ENCODE assay signal across 27 mouse cellular contexts in the genomic region with DNA sequence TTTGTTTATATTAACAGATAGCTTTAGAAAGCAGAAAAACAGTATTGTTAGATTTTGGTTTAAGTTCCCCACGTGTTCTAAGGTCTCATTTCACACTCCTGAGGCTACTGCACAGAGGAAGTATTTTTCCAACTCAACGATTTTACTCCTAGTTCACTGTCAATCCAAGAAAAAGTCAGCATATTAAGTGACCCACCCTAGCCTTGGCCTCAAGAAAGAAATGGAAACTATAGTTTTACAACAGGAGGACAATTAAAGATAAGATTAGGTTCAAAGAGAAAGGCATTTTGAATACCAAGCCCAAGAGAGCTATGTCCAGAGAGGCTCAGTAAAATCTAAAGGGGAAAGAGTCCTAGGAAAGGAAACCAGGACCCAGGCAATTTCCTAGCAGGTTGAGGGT.
DNase-seq lines count a peak whose midpoint lies in the region; ATAC-seq and TF ChIP-seq lines count a peak whose summit lies in the region.
"Had no signal": no experiment of that assay in that cellular context is flagged by ENCODE, and none has a peak within 500 bp of the region (broad histone marks: within the 10 kb centered on the region; RNA-seq: fewer than 3 reads in every experiment).

No protein-coding gene starts in this region.

- no peaks in the 10 kb centered on the region for H3K9me3 ChIP-seq in intestine, embryonic 14.5 days (ENCODE audit: control insufficient read depth, low read length)
- H3K9me3 ChIP-seq in intestine, embryonic 16.5 days (ENCODE audit: control insufficient read depth, low read length): no peaks in the 10 kb centered on the region
- H3K9me3 ChIP-seq in hindbrain, embryonic 14.5 days (ENCODE audit: control insufficient read depth, low read length): no peaks in the 10 kb centered on the region
- H3K9me3 ChIP-seq: embryonic facial prominence, embryonic 13.5 days; embryonic facial prominence, embryonic 15.5 days; forebrain, embryonic 10.5 days; forebrain, embryonic 12.5 days; G1E had no signal

- no peak overlapping the region for H3K9ac ChIP-seq in intestine, embryonic 14.5 days (ENCODE audit: low read length)
- H3K9ac ChIP-seq in intestine, embryonic 16.5 days (ENCODE audit: low read depth, low read length): no peak overlapping the region
- no peak overlapping the region for H3K9ac ChIP-seq in hindbrain, embryonic 14.5 days
- H3K9ac ChIP-seq: embryonic facial prominence, embryonic 13.5 days; embryonic facial prominence, embryonic 15.5 days; forebrain, embryonic 12.5 days had no signal

- H3K27me3 ChIP-seq in intestine, embryonic 14.5 days (replicated peaks; ENCODE audit: control insufficient read depth, insufficient read depth, low read length): no peaks in the 10 kb centered on the region
- H3K27me3 ChIP-seq in intestine, embryonic 16.5 days (replicated peaks; ENCODE audit: control insufficient read depth, insufficient read depth, low read length): no peaks in the 10 kb centered on the region
- H3K27me3 ChIP-seq in small intestine, adult 2 months (ENCODE audit: control insufficient read depth, insufficient read depth, low read length): no peaks in the 10 kb centered on the region
- no peaks in the 10 kb centered on the region for H3K27me3 ChIP-seq in hindbrain, embryonic 14.5 days (ENCODE audit: control insufficient read depth, insufficient read depth, low read length)
- H3K27me3 ChIP-seq: CH12.LX; embryonic facial prominence, embryonic 13.5 days; embryonic facial prominence, embryonic 15.5 days; forebrain, embryonic 12.5 days; Patski had no signal

- peaks cover under 1% of the 10 kb centered on the region; the same call in 1 of the 2 replicates for H3K4me1 ChIP-seq in intestine, embryonic 14.5 days (replicated peaks; ENCODE audit: control insufficient read depth, insufficient read depth, low read length)
- peaks cover 17% of the 10 kb centered on the region for H3K4me1 ChIP-seq in intestine, embryonic 16.5 days (ENCODE audit: control insufficient read depth, insufficient read depth, low read length)
- H3K4me1 ChIP-seq in small intestine, adult 2 months (ENCODE audit: control insufficient read depth, insufficient read depth, insufficient read length, low read length): peaks cover 7% of the 10 kb centered on the region
- H3K4me1 ChIP-seq in hindbrain, embryonic 14.5 days (replicated peaks; ENCODE audit: control insufficient read depth, insufficient read depth, low read length): no peaks in the 10 kb centered on the region
- H3K4me1 ChIP-seq: embryonic facial prominence, embryonic 15.5 days had no signal

- ATAC-seq in intestine, embryonic 14.5 days (replicated peaks; ENCODE audit: low FRiP score, low TSS enrichment, low read depth): no peak
- peak; percentile 65 for ATAC-seq in intestine, embryonic 16.5 days
- no peak for ATAC-seq in hindbrain, embryonic 14.5 days (ENCODE audit: low FRiP score)
- ATAC-seq: activated CD4-positive, CD25-positive, alpha-beta regulatory T cell, adult 4 months; CD4-positive, CD25-positive, alpha-beta regulatory T cell, adult 4 months; forebrain, embryonic 14.5 days; forebrain, embryonic 16.5 days; Patski had no signal

- 53% methylated on average over 2 of the region's 2 CpGs for WGBS in intestine, embryonic 14.5 days
- WGBS in intestine, embryonic 16.5 days: 50% methylated on average over 2 of the region's 2 CpGs
- 22% methylated on average over 2 of the region's 2 CpGs for WGBS in small intestine, adult 2 months
- 70% methylated on average over 2 of the region's 2 CpGs for WGBS in hindbrain, embryonic 14.5 days

- TF ChIP-seq POLR2A in small intestine, adult 2 months (IDR thresholded peaks at IDR 0.05; ENCODE audit: low read depth, low read length): no peak

- no peak for TF ChIP-seq CTCF in small intestine, adult 2 months (IDR thresholded peaks at IDR 0.05; ENCODE audit: extremely low read depth, insufficient read length, insufficient replicate concordance, low read depth, low read length)

- 0 out of 2 replicates have a peak overlapping the region, but pooled peaks have one; percentile 11 for H3K4me2 ChIP-seq in intestine, embryonic 14.5 days (ENCODE audit: low read length)
- H3K4me2 ChIP-seq in intestine, embryonic 16.5 days (ENCODE audit: low read depth, low read length): 0 out of 2 replicates have a peak overlapping the region, but pooled peaks have one; percentile 12
- no peak overlapping the region for H3K4me2 ChIP-seq in hindbrain, embryonic 14.5 days (replicated peaks)
- H3K4me2 ChIP-seq: embryonic facial prominence, embryonic 13.5 days; embryonic facial prominence, embryonic 15.5 days; forebrain, embryonic 12.5 days had no signal

- H3K27ac ChIP-seq in intestine, embryonic 14.5 days (ENCODE audit: low read depth): no peak overlapping the region
- peak overlapping the region; percentile 5; the same call in 1 of the 2 replicates for H3K27ac ChIP-seq in intestine, embryonic 16.5 days (ENCODE audit: low read length)
- peak overlapping the region; percentile 28; the same call in 1 of the 2 replicates for H3K27ac ChIP-seq in small intestine, adult 2 months (ENCODE audit: insufficient read depth, low read depth, low read length)
- no peak overlapping the region for H3K27ac ChIP-seq in hindbrain, embryonic 14.5 days
- H3K27ac ChIP-seq: embryonic facial prominence, embryonic 13.5 days; embryonic facial prominence, embryonic 15.5 days; forebrain, embryonic 10.5 days; forebrain, embryonic 12.5 days had no signal

- H3K4me3 ChIP-seq in intestine, embryonic 14.5 days (ENCODE audit: low read depth, low read length): no peak overlapping the region
- H3K4me3 ChIP-seq in intestine, embryonic 16.5 days (ENCODE audit: low read length): no peak overlapping the region
- no peak overlapping the region for H3K4me3 ChIP-seq in small intestine, adult 2 months (ENCODE audit: low read depth, low read length)
- H3K4me3 ChIP-seq in hindbrain, embryonic 14.5 days (replicated peaks; ENCODE audit: low read length): no peak overlapping the region
- H3K4me3 ChIP-seq: embryonic facial prominence, embryonic 13.5 days; embryonic facial prominence, embryonic 15.5 days; erythroblast, embryonic 14.5 days; forebrain, embryonic 10.5 days; forebrain, embryonic 12.5 days had no signal

- H3K36me3 ChIP-seq in intestine, embryonic 14.5 days (ENCODE audit: control insufficient read depth, insufficient read depth, low read length): no peaks in the 10 kb centered on the region
- no peaks in the 10 kb centered on the region for H3K36me3 ChIP-seq in intestine, embryonic 16.5 days (ENCODE audit: control insufficient read depth, insufficient read depth, low read length)
- H3K36me3 ChIP-seq in small intestine, adult 2 months (ENCODE audit: control insufficient read depth, insufficient read depth, low read length): no peaks in the 10 kb centered on the region
- no peaks in the 10 kb centered on the region for H3K36me3 ChIP-seq in hindbrain, embryonic 14.5 days (replicated peaks; ENCODE audit: control insufficient read depth, insufficient read depth)
- H3K36me3 ChIP-seq: embryonic facial prominence, embryonic 13.5 days; embryonic facial prominence, embryonic 15.5 days; forebrain, embryonic 10.5 days; forebrain, embryonic 12.5 days; G1E had no signal

- DNase-seq in intestine, embryonic 14.5 days (ENCODE audit: low spot score): no peak
- DNase-seq in hindbrain, embryonic 14.5 days (ENCODE audit: low spot score): no peak
- DNase-seq in liver: no peak
- DNase-seq: adrenal gland, adult 8-10 months; adrenal gland, postnatal 14 days; B cell, adult 2 months; cerebellum, adult 11 months; cerebellum, adult 18-20 months; cerebellum, adult 8-10 months; cerebellum, adult 9-11 months; cerebellum, postnatal 14 days; cerebellum, postnatal 36 days; embryo, embryonic 11 days had no signal

Comparison
In these comparisons a context has a peak if more than half of its experiments do, and no peak if none do; other contexts are left out.
1. H3K27ac ChIP-seq: peak in intestine, embryonic 16.5 days (single experiment) and small intestine, adult 2 months (single experiment); none in intestine, embryonic 14.5 days (single experiment) and hindbrain, embryonic 14.5 days (single experiment).